Mouse (Mus musculus): ENCODE measurements at regions not wholly inside any gene's neighbourhood (a gene's known extent, or its start where the extent isn't known, plus 50 kb on each side); places are given as distances from the start of the nearest gene placed in this dataset.

- Histone ChIP-seq H3K4me2 (ENCODE audit: low read depth) (no peak overlapping the region), H3K9ac (replicated peaks) (no peak overlapping the region), H3K27me3 (ENCODE audit: control insufficient read depth, insufficient read depth, low read length) (no peaks in the 10 kb centered on the region), H3K4me1 (replicated peaks; ENCODE audit: control insufficient read depth in 2 of 2, insufficient read depth in 2 of 2, low read length in 1 of 2) (peaks cover 0 to 2% of the 10 kb centered on the region in 2 experiments; a peak in 1 of 4 replicates), H3K4me3 (ENCODE audit: insufficient read depth in 1 of 2, low read depth in 2 of 2, low read length in 2 of 2) (no peak overlapping the region), H3K36me3 (replicated peaks; ENCODE audit: control insufficient read depth, insufficient read depth, low read depth) (no peaks in the 10 kb centered on the region), H3K27ac (no peak overlapping the region), H3K9me3 (ENCODE audit: control insufficient read depth, low read length) (no peaks in the 10 kb centered on the region)
- WGBS (ENCODE audit: insufficient replicate concordance) = 63% methylated on average over 1 of the region's 1 CpGs
- ATAC-seq (ENCODE audit: insufficient read depth) = no peak
- no peak for DNase-seq (ENCODE audit: low read depth in 3 of 3, low spot score in 3 of 3)
- TF ChIP-seq EP300 (IDR thresholded peaks at IDR 0.05; ENCODE audit: low read depth) (no peak), CTCF (IDR thresholded peaks at IDR 0.05; ENCODE audit: low read depth) (no peak)
Measured at GRCm38 (mm10) chr2:137660449-137660848, 544.0 kb upstream of the Jag1 start.

- Histone ChIP-seq H3K27ac (no peak overlapping the region), H3K27me3 (ENCODE audit: control insufficient read depth, insufficient read depth, low read length) (no peaks in the 10 kb centered on the region), H3K4me1 (replicated peaks; ENCODE audit: control insufficient read depth in 2 of 2, insufficient read depth in 2 of 2, low read length in 1 of 2) (no peaks in the 10 kb centered on the region), H3K9ac (replicated peaks) (no peak overlapping the region), H3K9me3 (ENCODE audit: control insufficient read depth, low read length) (no peaks in the 10 kb centered on the region), H3K36me3 (replicated peaks; ENCODE audit: control insufficient read depth, insufficient read depth, low read depth) (no peaks in the 10 kb centered on the region), H3K4me3 (ENCODE audit: insufficient read depth in 1 of 2, low read depth in 2 of 2, low read length in 2 of 2) (no peak overlapping the region), H3K4me2 (ENCODE audit: low read depth) (no peak overlapping the region)
- ATAC-seq (ENCODE audit: insufficient read depth) = no peak
- DNase-seq (ENCODE audit: low read depth in 3 of 3, low spot score in 3 of 3) = no peak
- WGBS (ENCODE audit: insufficient replicate concordance) = 73% methylated on average over 3 of the region's 3 CpGs
- TF ChIP-seq CTCF (IDR thresholded peaks at IDR 0.05; ENCODE audit: low read depth) (no peak), EP300 (IDR thresholded peaks at IDR 0.05; ENCODE audit: low read depth) (no peak)
Measured at GRCm38 (mm10) chr2:137654296-137654695, 537.9 kb upstream of the Jag1 start.

- 6% methylated on average over 2 of the region's 2 CpGs for WGBS (ENCODE audit: insufficient replicate concordance)
- H3K9ac ChIP-seq (replicated peaks) = no peak overlapping the region
- no peak overlapping the region for H3K4me3 ChIP-seq (ENCODE audit: insufficient read depth in 1 of 2, low read depth in 2 of 2, low read length in 2 of 2)
- H3K27ac ChIP-seq = no peak overlapping the region
- no peak for DNase-seq (ENCODE audit: low read depth in 3 of 3, low spot score in 3 of 3)
- no peaks in the 10 kb centered on the region for H3K4me1 ChIP-seq (replicated peaks; ENCODE audit: control insufficient read depth in 2 of 2, insufficient read depth in 2 of 2, low read length in 1 of 2)
- no peak for ATAC-seq (ENCODE audit: insufficient read depth)
- H3K27me3 ChIP-seq (ENCODE audit: control insufficient read depth, insufficient read depth, low read length) = no peaks in the 10 kb centered on the region
- TF ChIP-seq CTCF (IDR thresholded peaks at IDR 0.05; ENCODE audit: low read depth) (no peak), EP300 (IDR thresholded peaks at IDR 0.05; ENCODE audit: low read depth) (no peak)
- no peaks in the 10 kb centered on the region for H3K36me3 ChIP-seq (replicated peaks; ENCODE audit: control insufficient read depth, insufficient read depth, low read depth)
- no peak overlapping the region for H3K4me2 ChIP-seq (ENCODE audit: low read depth)
- no peaks in the 10 kb centered on the region for H3K9me3 ChIP-seq (ENCODE audit: control insufficient read depth, low read length)
Measured at GRCm38 (mm10) chr2:137644160-137644559, 527.7 kb upstream of the Jag1 start.

- Histone ChIP-seq H3K4me2 (ENCODE audit: low read depth) (no peak overlapping the region), H3K27me3 (ENCODE audit: control insufficient read depth, insufficient read depth, low read length) (no peaks in the 10 kb centered on the region), H3K27ac (no peak overlapping the region), H3K9ac (replicated peaks) (no peak overlapping the region), H3K4me1 (replicated peaks; ENCODE audit: control insufficient read depth in 2 of 2, insufficient read depth in 2 of 2, low read length in 1 of 2) (no peaks in the 10 kb centered on the region), H3K9me3 (ENCODE audit: control insufficient read depth, low read length) (no peaks in the 10 kb centered on the region), H3K36me3 (replicated peaks; ENCODE audit: control insufficient read depth, insufficient read depth, low read depth) (no peaks in the 10 kb centered on the region), H3K4me3 (ENCODE audit: insufficient read depth in 1 of 2, low read depth in 2 of 2, low read length in 2 of 2) (no peak overlapping the region)
- ATAC-seq (ENCODE audit: insufficient read depth) (no peak), DNase-seq (ENCODE audit: low read depth in 3 of 3, low spot score in 3 of 3) (no peak)
- no peak for TF ChIP-seq CTCF (IDR thresholded peaks at IDR 0.05; ENCODE audit: low read depth)
- 36% methylated on average over 10 of the region's 10 CpGs for WGBS (ENCODE audit: insufficient replicate concordance)
Measured at GRCm38 (mm10) chr2:137643269-137644055, 527.0 kb upstream of the Jag1 start.

- Histone ChIP-seq H3K9ac (replicated peaks) (no peak overlapping the region), H3K36me3 (replicated peaks; ENCODE audit: control insufficient read depth, insufficient read depth, low read depth) (no peaks in the 10 kb centered on the region), H3K4me3 (ENCODE audit: insufficient read depth in 1 of 2, low read depth in 2 of 2, low read length in 2 of 2) (no peak overlapping the region), H3K9me3 (ENCODE audit: control insufficient read depth, low read length) (no peaks in the 10 kb centered on the region), H3K4me2 (ENCODE audit: low read depth) (no peak overlapping the region), H3K4me1 (replicated peaks; ENCODE audit: control insufficient read depth in 2 of 2, insufficient read depth in 2 of 2, low read length in 1 of 2) (no peaks in the 10 kb centered on the region), H3K27me3 (ENCODE audit: control insufficient read depth, insufficient read depth, low read length) (no peaks in the 10 kb centered on the region), H3K27ac (no peak overlapping the region)
- WGBS (ENCODE audit: insufficient replicate concordance) = 54% methylated on average over 4 of the region's 4 CpGs
- DNase-seq (ENCODE audit: low read depth in 3 of 3, low spot score in 3 of 3) (no peak), ATAC-seq (ENCODE audit: insufficient read depth) (no peak)
- TF ChIP-seq CTCF (IDR thresholded peaks at IDR 0.05; ENCODE audit: low read depth) (no peak), EP300 (IDR thresholded peaks at IDR 0.05; ENCODE audit: low read depth) (no peak)
Measured at GRCm38 (mm10) chr2:137635019-137635621, 518.7 kb upstream of the Jag1 start.

Data from liver, embryonic 14.5 days (tissue).